Mouse (Mus musculus): ENCODE data around the gene Kng2. TPM values are rescaled to one million over a fixed set of nuclear protein-coding genes. Genes with fewer than 3 reads are reported as not detected.
"Not testable (repeated sequence)": the region's sequence is repeated elsewhere in the genome, so short reads cannot be mapped to it uniquely, and the experiment has no call there.

Gene Kng2
- polyA plus RNA-seq, 1 experiment from 2014 or later: 2.5 TPM

DNA sequence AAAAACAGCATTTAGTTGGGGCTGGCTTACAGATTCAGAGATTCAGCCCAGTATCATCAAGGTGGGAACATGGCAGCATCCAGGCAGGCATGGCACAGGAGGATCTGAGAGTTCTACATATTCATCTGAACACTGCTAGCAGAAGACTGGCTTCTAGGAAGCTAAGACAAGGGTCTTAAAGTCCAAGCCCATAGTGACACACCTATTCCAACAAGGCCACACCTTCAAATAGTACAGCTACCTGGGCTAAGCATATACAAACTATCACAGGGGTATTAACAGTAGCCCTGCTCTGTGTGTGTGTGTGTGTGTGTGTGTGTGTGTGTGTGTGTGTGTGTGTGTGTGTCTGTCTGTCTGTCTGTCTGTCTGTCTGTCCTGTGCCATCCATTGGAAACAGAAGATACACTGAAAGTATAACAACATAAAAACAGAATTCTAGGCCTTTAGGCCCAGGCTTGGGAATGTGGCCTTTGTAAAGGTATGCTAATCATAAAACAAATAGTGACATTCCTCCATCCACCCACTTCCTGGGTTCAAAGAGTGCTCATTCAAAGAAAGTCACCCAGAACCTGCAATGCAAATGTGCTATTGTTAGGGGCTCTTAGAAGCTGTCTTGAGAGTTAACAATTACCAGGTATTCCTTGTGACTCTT is 87.3 kb downstream of the Kng2 start:
- H3K27me3 ChIP-seq (ENCODE audit: control insufficient read depth, insufficient read depth, low read length); H3K9ac ChIP-seq (ENCODE audit: low read depth, low read length); H3K36me3 ChIP-seq (ENCODE audit: control insufficient read depth, insufficient read depth, low read length); H3K4me2 ChIP-seq (replicated peaks; ENCODE audit: low read depth, low read length); ATAC-seq (ENCODE audit: low FRiP score, low TSS enrichment); H3K4me3 ChIP-seq (ENCODE audit: low read length); H3K4me1 ChIP-seq (ENCODE audit: control insufficient read depth, insufficient read depth, low read length); H3K27ac ChIP-seq (ENCODE audit: low read depth, low read length); H3K9me3 ChIP-seq (ENCODE audit: control insufficient read depth, low read length): not testable (repeated sequence)

DNA sequence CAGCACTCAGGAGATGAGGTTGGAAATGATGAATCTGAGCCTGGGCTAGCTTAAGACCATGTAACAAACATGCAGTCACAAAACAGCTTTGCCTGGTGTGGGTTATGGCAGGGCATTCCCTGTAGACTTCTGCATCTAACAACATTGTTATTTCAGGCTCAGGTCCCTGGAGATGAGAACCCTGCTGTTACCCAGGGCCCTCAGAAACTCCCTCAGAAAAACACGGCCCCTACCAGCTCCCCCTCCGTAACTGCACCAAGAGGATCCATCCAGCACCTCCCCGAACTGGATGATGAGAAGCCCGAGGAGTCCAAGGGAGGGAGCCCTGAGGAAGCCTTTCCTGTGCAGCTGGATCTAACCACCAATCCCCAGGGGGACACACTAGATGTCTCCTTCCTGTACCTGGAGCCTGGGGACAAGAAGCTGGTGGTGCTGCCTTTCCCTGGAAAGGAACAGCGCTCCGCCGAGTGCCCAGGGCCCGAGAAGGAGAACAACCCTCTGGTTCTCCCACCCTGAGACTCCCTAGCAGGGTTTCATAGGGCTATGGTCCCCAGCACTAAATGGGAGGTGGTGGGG is 90.1 kb downstream of the Kng2 start:
- Histone ChIP-seq H3K4me3 (ENCODE audit: low read length) (no peak overlapping the region), H3K4me1 (ENCODE audit: control insufficient read depth, insufficient read depth, low read length) (no peaks in the 10 kb centered on the region), H3K27ac (ENCODE audit: low read depth, low read length) (no peak overlapping the region), H3K36me3 (ENCODE audit: control insufficient read depth, insufficient read depth, low read length) (no peaks in the 10 kb centered on the region), H3K4me2 (replicated peaks; ENCODE audit: low read depth, low read length) (no peak overlapping the region), H3K27me3 (ENCODE audit: control insufficient read depth, insufficient read depth, low read length) (no peaks in the 10 kb centered on the region), H3K9ac (ENCODE audit: low read depth, low read length) (no peak overlapping the region), H3K9me3 (ENCODE audit: control insufficient read depth, low read length) (no peaks in the 10 kb centered on the region)
- 76% methylated on average over 8 of the region's 8 CpGs for WGBS
- no peak for ATAC-seq (ENCODE audit: low FRiP score, low TSS enrichment)

DNA sequence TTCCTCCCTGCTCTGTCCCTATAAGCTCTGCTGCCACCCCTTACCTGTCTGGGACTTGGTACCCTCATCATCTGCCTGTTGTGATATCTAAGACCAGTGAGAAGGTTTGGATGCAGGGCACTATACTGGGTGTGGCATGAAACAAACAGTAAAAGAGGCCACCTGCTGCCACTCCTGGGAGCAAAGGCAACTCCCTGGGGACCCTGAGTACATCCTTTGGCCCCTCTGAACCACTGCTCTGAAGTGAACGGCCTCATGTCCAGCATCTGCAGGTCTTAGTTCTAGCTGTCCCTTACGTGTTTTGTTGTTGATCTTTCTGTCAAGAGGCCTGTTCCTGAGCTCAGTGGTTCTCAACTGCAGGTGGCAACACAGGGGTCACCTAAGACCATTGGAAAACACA is 90.7 kb downstream of the Kng2 start:
- H3K4me3 ChIP-seq (ENCODE audit: low read length): no peak overlapping the region
- no peak for ATAC-seq (ENCODE audit: low FRiP score, low TSS enrichment)
- H3K9me3 ChIP-seq (ENCODE audit: control insufficient read depth, low read length): no peaks in the 10 kb centered on the region
- H3K9ac ChIP-seq (ENCODE audit: low read depth, low read length): no peak overlapping the region
- no peak overlapping the region for H3K27ac ChIP-seq (ENCODE audit: low read depth, low read length)
- H3K4me1 ChIP-seq (ENCODE audit: control insufficient read depth, insufficient read depth, low read length): no peaks in the 10 kb centered on the region
- WGBS: 80% methylated on average over 2 of the region's 2 CpGs
- no peaks in the 10 kb centered on the region for H3K27me3 ChIP-seq (ENCODE audit: control insufficient read depth, insufficient read depth, low read length)
- no peak overlapping the region for H3K4me2 ChIP-seq (replicated peaks; ENCODE audit: low read depth, low read length)
- H3K36me3 ChIP-seq (ENCODE audit: control insufficient read depth, insufficient read depth, low read length): no peaks in the 10 kb centered on the region

DNA sequence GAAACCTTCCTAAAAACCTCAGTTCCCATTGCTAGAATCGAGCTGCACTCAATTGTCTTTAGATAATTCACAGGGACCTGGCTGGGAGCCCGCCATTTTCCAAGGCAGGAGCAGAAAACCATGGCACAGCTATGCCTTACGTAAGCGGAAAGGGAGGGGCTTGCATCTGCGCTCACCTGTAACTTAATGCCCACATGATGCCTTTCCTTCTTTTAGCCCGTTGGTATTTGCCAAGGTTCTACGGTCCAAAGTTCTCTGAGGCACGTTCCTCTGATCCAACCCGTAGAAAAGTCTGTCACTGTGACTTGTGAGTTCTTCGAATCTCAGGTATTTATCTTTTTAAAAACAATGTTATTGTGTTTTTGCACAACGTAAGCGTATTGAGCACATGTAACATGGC is 91.7 kb downstream of the Kng2 start:
- H3K4me2 ChIP-seq (replicated peaks; ENCODE audit: low read depth, low read length): no peak overlapping the region
- no peak overlapping the region for H3K27ac ChIP-seq (ENCODE audit: low read depth, low read length)
- H3K9me3 ChIP-seq (ENCODE audit: control insufficient read depth, low read length): no peaks in the 10 kb centered on the region
- no peaks in the 10 kb centered on the region for H3K27me3 ChIP-seq (ENCODE audit: control insufficient read depth, insufficient read depth, low read length)
- H3K4me3 ChIP-seq (ENCODE audit: low read length): no peak overlapping the region
- H3K36me3 ChIP-seq (ENCODE audit: control insufficient read depth, insufficient read depth, low read length): no peaks in the 10 kb centered on the region
- WGBS: 90% methylated on average over 12 of the region's 12 CpGs
- no peak overlapping the region for H3K9ac ChIP-seq (ENCODE audit: low read depth, low read length)
- no peaks in the 10 kb centered on the region for H3K4me1 ChIP-seq (ENCODE audit: control insufficient read depth, insufficient read depth, low read length)
- ATAC-seq (ENCODE audit: low FRiP score, low TSS enrichment): no peak

Other genes starting within 250 kb of the Kng2 start
- gene Crygs, start 217.9 kb downstream of the Kng2 start, polyA plus RNA-seq (2014; fragmentation: Nextera tagmentation; extraction: Ambion mirVana): 0.26 TPM in 1 of 2 replicates, not detected in the other
- 25.3 and 36.0 TPM in 2 replicates for gene Tbccd1, start 171.8 kb downstream of the Kng2 start, polyA plus RNA-seq (2014; fragmentation: Nextera tagmentation; extraction: Ambion mirVana)
- gene Dnajb11, start 171.6 kb downstream of the Kng2 start, polyA plus RNA-seq (2014; fragmentation: Nextera tagmentation; extraction: Ambion mirVana): 73.6 and 112 TPM in 2 replicates
- 0.31 and 1.1 TPM in 2 replicates for gene Ahsg, start 138.2 kb downstream of the Kng2 start, polyA plus RNA-seq (2014; fragmentation: Nextera tagmentation; extraction: Ambion mirVana)
- not detected in 2 replicates for gene Fetub, start 111.1 kb downstream of the Kng2 start, polyA plus RNA-seq (2014; fragmentation: Nextera tagmentation; extraction: Ambion mirVana)
- gene Hrg, start 78.4 kb downstream of the Kng2 start, polyA plus RNA-seq (2014; fragmentation: Nextera tagmentation; extraction: Ambion mirVana): not detected in 2 replicates
- 0.20 and 0.49 TPM in 2 replicates for gene Kng1, start 28.4 kb upstream of the Kng2 start, polyA plus RNA-seq (2014; fragmentation: Nextera tagmentation; extraction: Ambion mirVana)
- 215 and 226 TPM in 2 replicates for gene Eif4a2, start 78.0 kb upstream of the Kng2 start, polyA plus RNA-seq (2014; fragmentation: Nextera tagmentation; extraction: Ambion mirVana)
- gene Rfc4, start 98.3 kb upstream of the Kng2 start, polyA plus RNA-seq (2014; fragmentation: Nextera tagmentation; extraction: Ambion mirVana): 146 and 188 TPM in 2 replicates
- not detected in 2 replicates for gene Adipoq, start 117.1 kb upstream of the Kng2 start, polyA plus RNA-seq (2014; fragmentation: Nextera tagmentation; extraction: Ambion mirVana)
- gene St6gal1, start 195.3 kb upstream of the Kng2 start, polyA plus RNA-seq (2014; fragmentation: Nextera tagmentation; extraction: Ambion mirVana): 32.5 and 36.7 TPM in 2 replicates

Data from kidney, embryonic 14.5 days (tissue).